Mouse (Mus musculus): ENCODE results near the gene Odf3b. TPM values are rescaled to one million over a fixed set of nuclear protein-coding genes. Genes with fewer than 3 reads are reported as not detected.

The Odf3b gene
- 1 to 10 TPM in 1 of 2 experiments, under 1 TPM in 1; 0.66 to 1.9 TPM for total RNA-seq (2021)

- DNase-seq (ENCODE audit: low spot score in 2 of 2), result no peak
- intact Hi-C loops (cut with DNase I), result no loop called here
Measured at GRCm38 (mm10) chr15:89378831-89379401, at the start of gene Odf3b. TSS of gene Odf3b (minus strand) at chr15:89379282.

DNA sequence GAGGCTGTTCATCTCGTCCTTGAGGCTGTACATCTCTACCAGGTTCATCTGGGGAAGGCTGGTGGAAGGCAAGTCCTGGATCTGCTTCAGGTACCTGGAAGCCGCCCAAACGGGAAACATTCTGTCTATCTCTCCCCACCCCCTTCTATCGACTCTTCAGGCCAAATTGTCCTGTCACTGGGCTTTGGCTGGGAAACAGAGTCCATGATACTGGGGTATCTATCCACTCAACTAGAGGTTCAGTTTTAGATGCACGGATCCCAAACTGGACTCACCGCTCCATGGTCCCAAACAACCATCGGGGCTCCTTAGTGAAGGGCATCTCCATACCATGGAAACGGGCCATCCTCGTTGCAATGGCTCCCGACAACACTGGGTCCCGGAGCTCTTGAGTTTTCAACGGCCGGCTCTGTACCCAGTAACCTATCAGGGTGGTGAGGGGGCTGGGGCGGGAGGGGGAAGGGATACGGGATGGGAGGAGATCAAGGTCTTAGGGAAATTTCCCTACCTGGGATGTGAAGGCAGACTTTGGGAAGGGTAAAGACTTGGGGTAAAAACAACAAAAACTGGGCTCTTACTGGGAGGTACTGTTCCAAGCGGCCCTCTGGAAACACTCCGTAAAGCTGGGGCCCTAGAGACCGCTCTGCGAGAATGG, 49.2 kb upstream of the Odf3b start:
- intact Hi-C loops (cut with DNase I), result loop anchor here (5.0 kb wide), 1 partner anchor 56 kb away; the partner anchor contains the start of gene Sco2
- DNase-seq (ENCODE audit: low spot score in 2 of 2), result no peak

DNA sequence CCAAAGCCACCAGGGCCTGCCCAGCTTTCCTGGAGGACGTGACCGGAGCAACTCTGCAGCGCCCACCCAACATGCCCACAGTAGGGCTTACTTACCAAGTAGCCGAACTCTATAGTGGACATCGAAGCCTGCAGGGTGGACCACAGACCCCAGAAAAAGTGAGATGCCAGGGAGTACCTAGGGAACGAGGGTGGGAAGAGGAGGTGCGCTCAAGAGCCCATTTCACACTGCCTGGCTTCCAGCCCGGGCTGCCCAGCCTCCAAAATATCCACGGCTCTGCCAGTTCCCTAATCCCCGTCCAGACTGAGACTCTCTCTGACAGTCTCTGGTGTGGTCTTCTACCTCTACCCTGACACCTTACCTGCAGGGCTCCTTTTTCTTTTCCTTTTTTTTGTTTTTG, 47.6 kb upstream of the Odf3b start:
- intact Hi-C loops (cut with DNase I), result loop anchor here (5.0 kb wide), 1 partner anchor 54 kb away; the partner anchor contains the start of gene Sco2
- DNase-seq (ENCODE audit: low spot score in 2 of 2), result no peak

GRCm38 (mm10) chr15:89425711-89426121, 46.6 kb upstream of the Odf3b start, which contains the start of gene Cpt1b:
TSS of gene Cpt1b (minus strand) at chr15:89425863.
- intact Hi-C loops (cut with DNase I), result loop anchor here (5.0 kb wide), 1 partner anchor 53 kb away; the partner anchor contains the start of gene Sco2
- no peak for DNase-seq (ENCODE audit: low spot score in 2 of 2)

GRCm38 (mm10) chr15:89424621-89425020, 45.5 kb upstream of the Odf3b start:
- DNase-seq (ENCODE audit: low spot score in 2 of 2), result no peak
- intact Hi-C loops (cut with DNase I), result loop anchor here (5.0 kb wide), 1 partner anchor 52 kb away; the partner anchor contains the start of gene Sco2

- intact Hi-C loops (cut with DNase I), result no loop called here
- DNase-seq (ENCODE audit: low spot score in 2 of 2), result no peak
Measured at GRCm38 (mm10) chr15:89421938-89422337, 42.9 kb upstream of the Odf3b start.

- intact Hi-C loops (cut with DNase I), result no loop called here
- DNase-seq (ENCODE audit: low spot score in 2 of 2), result no peak
Measured at GRCm38 (mm10) chr15:89415282-89415681, 36.2 kb upstream of the Odf3b start.

- no peak for DNase-seq (ENCODE audit: low spot score in 2 of 2)
- intact Hi-C loops (cut with DNase I), result no loop called here
Measured at GRCm38 (mm10) chr15:89410118-89410517, 31.0 kb upstream of the Odf3b start, which contains the start of gene Syce3. TSS of gene Syce3 (minus strand) at chr15:89410503.

DNA sequence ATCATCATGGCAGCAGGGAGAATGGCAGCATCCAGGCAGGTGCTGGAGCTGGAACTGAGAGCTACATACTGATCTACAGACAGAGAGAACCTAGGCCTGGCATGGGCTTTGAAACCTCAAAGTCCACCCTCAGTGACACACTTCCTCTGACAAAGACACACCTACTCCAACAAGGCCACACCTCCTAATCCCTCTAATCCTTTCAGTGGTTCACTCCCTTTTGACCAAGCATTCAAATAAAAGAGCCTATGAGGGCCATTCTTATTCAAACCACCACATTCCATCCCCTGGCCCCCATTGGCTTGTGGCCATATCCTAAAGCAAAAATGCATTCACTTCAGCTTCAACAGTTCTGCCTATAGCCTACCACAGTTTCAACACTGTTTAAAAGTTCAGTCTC, 27.6 kb upstream of the Odf3b start:
- intact Hi-C loops (cut with DNase I), result no loop called here

DNA sequence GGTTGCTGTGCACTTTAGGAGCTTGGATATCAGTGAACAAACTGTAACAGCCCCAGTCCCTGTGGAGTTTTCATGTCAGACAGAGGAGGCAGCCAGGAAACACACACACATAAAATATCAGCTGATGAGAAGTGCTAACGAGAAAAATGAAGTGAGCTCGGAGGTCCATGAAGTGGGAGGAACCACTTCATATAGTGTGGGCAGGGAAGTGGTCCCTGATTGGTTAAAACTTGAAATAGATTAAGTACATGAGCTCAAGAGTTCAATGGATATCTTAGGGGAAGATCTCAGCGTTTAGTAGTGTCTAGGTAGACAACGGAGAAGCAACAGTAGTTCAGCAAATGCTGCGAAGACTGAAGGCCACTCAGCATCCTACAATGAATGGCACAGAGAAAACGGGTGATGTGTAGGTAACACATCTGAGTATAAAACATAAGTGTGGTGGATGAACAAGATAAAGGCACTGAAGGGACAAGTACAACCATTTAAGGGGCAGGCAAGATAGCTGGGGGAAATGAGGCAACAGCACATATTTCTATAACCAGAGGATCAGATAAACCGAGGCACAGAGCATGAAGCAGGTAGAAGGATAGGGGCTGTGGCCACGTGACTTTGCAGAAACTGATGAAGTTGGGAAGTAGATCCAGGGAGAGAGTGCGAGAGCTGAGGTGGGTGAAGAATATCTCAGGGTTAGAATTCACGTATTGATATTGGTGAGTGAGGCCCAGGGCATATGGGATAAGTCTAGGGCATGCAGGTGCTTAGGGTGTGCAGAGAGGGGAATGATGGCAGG, 25.9 kb upstream of the Odf3b start:
- no peak for DNase-seq (ENCODE audit: low spot score in 2 of 2)
- intact Hi-C loops (cut with DNase I), result no loop called here

More for the DNA sequence above, 27.6 kb upstream of the Odf3b start:
- no peak for DNase-seq (ENCODE audit: low spot score in 2 of 2)

DNA sequence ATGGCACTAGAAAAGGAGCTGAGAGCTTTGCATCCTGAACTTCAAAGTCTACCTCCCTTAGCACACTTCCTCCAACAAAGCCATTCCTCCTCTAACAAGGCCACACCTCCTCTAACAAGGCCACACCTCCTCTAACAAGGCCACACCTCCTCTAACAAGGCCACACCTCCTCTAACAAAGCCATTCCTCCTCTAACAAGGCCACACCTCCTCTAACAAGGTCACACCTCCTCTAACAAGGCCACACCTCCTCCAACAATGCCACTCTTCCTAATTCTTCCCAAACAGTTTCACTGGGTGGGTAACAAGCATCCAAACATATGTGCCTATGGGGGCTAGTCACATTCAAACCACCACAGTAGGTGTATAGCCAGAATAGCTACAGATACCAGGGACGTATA, 23.4 kb upstream of the Odf3b start:
- DNase-seq (ENCODE audit: low spot score in 2 of 2), result no peak
- intact Hi-C loops (cut with DNase I), result no loop called here

GRCm38 (mm10) chr15:89399716-89400115, 20.6 kb upstream of the Odf3b start:
- intact Hi-C loops (cut with DNase I), result no loop called here
- no peak for DNase-seq (ENCODE audit: low spot score in 2 of 2)

DNA sequence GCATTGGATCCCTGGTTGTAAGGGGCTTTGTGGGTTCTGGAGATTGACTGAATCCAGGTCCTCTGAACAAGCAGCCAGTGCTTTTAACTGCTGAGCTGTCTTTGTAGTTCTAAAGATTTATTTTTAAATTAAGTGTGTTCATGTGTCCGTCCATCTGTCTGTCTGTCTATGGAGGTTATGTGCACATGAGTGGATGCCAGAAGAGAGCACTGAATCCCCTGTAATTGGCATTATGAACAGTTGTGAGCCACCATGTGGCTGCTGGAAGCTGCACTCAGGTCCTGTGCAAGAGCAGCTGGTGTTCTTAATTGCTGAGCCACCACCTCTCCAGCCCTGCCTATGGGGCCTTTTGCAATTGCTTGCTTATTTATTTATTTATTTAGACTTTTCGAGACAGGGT, 19.1 kb upstream of the Odf3b start:
- DNase-seq (ENCODE audit: low spot score in 2 of 2), result no peak
- intact Hi-C loops (cut with DNase I), result no loop called here

DNA sequence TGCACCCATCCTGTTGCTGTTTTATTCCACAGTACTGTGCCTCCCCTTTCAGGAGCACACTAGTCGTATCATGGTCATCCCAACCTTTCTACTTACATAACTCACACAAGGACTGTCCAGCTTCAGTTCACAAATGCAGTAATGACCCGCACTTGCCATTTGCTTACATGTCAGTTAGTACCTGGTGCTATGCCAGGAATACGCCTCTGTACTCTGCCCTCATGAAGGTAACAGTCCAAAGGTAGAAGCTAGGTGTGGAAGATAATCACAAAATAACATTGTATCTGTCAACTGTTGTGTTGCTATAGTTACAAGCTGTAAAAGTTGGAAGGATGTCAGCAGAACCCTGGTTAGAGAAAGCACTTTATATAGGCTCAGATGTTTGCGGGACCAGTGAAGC, 17.8 kb upstream of the Odf3b start:
- intact Hi-C loops (cut with DNase I), result no loop called here

GRCm38 (mm10) chr15:89390081-89390480, 11.0 kb upstream of the Odf3b start:
- intact Hi-C loops (cut with DNase I), result no loop called here
- no peak for DNase-seq (ENCODE audit: low spot score in 2 of 2)

More for the DNA sequence above, 17.8 kb upstream of the Odf3b start:
- no peak for DNase-seq (ENCODE audit: low spot score in 2 of 2)

DNA sequence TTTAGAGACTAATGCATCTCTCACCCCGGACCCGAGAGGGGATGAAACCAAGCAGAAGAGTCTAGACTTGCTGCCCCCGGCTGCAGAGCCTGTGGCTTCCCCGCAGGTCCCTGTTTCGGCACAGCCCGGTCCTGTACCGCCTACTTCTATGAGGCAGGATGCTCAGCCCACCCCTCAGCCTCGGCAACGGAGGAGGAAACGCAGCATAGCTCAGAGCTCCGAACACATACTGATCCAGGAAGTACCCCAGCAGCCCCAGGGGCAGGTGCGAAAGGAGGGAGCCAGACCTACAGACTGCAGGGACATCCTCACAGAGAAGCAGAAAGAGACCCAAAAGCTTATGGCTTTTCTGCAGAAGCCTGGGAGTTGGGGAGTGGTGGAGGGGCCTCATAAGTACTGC, 8.0 kb upstream of the Odf3b start:
- no peak for DNase-seq (ENCODE audit: low spot score in 2 of 2)
- intact Hi-C loops (cut with DNase I), result no loop called here

DNA sequence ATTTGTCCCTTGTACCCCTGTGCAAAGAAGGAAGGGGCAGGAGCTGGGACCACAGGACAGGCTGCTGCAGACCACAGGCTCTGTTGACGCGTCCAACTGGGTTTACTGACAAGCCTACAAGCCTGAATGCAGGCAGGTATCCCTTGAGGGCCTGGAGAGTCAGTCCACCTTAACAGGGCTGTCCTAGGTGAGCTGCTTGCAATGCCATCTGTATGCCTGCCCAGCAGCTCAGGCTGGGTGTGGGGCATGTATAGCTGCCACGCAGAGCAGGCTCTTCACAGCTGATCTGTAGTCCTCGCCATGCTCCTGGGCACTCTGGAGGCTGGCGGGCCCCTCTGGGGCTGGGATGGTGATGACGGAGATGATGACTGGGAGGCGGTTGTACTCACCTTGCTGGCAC, 5.5 kb upstream of the Odf3b start, which contains the start of gene Klhdc7b:
Gene Klhdc7b (plus strand): TSS at position 301 of the 400 bp plus-strand sequence.
- DNase-seq (ENCODE audit: low spot score in 2 of 2), result no peak
- intact Hi-C loops (cut with DNase I), result no loop called here

DNA sequence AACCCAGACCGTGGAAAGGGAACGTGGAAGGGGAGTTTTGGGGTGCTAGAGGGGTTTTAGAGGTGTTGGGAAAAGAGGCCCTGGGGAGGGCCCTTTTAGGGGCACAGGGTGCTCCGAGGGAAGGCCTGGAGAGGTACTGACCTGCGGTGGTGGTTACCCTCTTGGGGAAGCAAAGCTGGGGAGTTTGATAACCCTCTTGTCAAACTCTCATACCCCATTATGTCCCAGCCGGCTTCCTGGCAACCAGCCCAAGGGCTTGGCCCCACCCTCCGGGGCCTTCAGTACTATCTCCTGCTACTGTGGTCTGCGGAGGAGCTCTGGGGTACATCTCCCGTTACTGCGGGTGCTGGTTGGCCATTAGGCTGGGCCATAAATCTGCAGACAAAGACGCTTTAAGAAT, 347 bp upstream of the Odf3b start:
- intact Hi-C loops (cut with DNase I), result no loop called here
- no peak for DNase-seq (ENCODE audit: low spot score in 2 of 2)

- no peak for DNase-seq (ENCODE audit: low spot score in 2 of 2)
- intact Hi-C loops (cut with DNase I), result no loop called here
Measured at GRCm38 (mm10) chr15:89377938-89378828, 899 bp downstream of the Odf3b start.

All from left cerebral cortex, postnatal 36 days (tissue).